Mouse (Mus musculus): ENCODE data around the gene Fam219a. TPM values are rescaled to one million over a fixed set of nuclear protein-coding genes. Genes with fewer than 3 reads are reported as not detected.

Fam219a gene
- polyA plus RNA-seq, 1 experiment from 2014 or later: 2.9 TPM

DNA sequence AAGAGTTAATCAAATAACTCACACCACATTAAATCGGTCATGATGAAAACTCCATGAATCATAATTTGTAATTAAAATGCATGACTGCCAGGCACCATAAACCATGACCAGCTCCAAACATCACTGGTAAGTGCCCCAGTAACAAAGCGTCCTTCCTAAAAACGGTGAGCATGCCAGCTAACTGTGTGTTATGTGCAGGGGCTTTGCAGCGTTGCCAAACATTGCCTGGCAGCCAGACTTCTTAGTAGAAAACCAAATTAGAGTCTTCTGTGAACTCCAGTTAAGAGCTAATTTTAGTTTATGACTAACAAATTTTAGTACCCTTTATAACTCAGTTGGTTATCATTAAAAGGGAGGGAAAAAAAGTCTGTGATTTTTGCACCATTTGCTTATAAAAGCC is 4.2 kb upstream of the Fam219a start:
- H3K4me2 ChIP-seq (ENCODE audit: low read length): no peak overlapping the region
- no peak overlapping the region for H3K4me3 ChIP-seq (replicated peaks; ENCODE audit: low read depth, low read length)
- no peak overlapping the region for H3K27ac ChIP-seq
- H3K27me3 ChIP-seq (ENCODE audit: insufficient read depth, low read length): no peaks in the 10 kb centered on the region
- ATAC-seq (replicated peaks; ENCODE audit: low FRiP score, low read depth) (no peak), DNase-seq (ENCODE audit: low spot score) (no peak)
- TF ChIP-seq CTCF (IDR thresholded peaks at IDR 0.05; ENCODE audit: low read depth): no peak
- H3K4me1 ChIP-seq (replicated peaks; ENCODE audit: insufficient read depth, low read length): 0 out of 2 replicates have a peak, but pooled peaks cover 3% of the 10 kb centered on the region
- no peak overlapping the region for H3K9ac ChIP-seq (ENCODE audit: low read depth, low read length)
- no peaks in the 10 kb centered on the region for H3K9me3 ChIP-seq (replicated peaks; ENCODE audit: low read length)
- no peaks in the 10 kb centered on the region for H3K36me3 ChIP-seq (ENCODE audit: insufficient read depth, low read length)
- 57% methylated on average over 4 of the region's 4 CpGs for WGBS

GRCm38 (mm10) chr4:41571490-41571889 is 2.2 kb upstream of the Fam219a start:
- H3K9me3 ChIP-seq (replicated peaks; ENCODE audit: low read length): no peaks in the 10 kb centered on the region
- WGBS: 22% methylated on average over 5 of the region's 5 CpGs
- H3K4me3 ChIP-seq (replicated peaks; ENCODE audit: low read depth, low read length): no peak overlapping the region
- H3K4me1 ChIP-seq (replicated peaks; ENCODE audit: insufficient read depth, low read length): peaks cover 6% of the 10 kb centered on the region; the same call in 1 of the 2 replicates
- H3K9ac ChIP-seq (ENCODE audit: low read depth, low read length): no peak overlapping the region
- ATAC-seq (replicated peaks; ENCODE audit: low FRiP score, low read depth) (no peak), DNase-seq (ENCODE audit: low spot score) (peak; percentile 59)
- no peaks in the 10 kb centered on the region for H3K36me3 ChIP-seq (ENCODE audit: insufficient read depth, low read length)
- no peak overlapping the region for H3K27ac ChIP-seq
- TF ChIP-seq CTCF (IDR thresholded peaks at IDR 0.05; ENCODE audit: low read depth): peak; percentile 58
- H3K4me2 ChIP-seq (ENCODE audit: low read length): no peak overlapping the region
- no peaks in the 10 kb centered on the region for H3K27me3 ChIP-seq (ENCODE audit: insufficient read depth, low read length)

DNA sequence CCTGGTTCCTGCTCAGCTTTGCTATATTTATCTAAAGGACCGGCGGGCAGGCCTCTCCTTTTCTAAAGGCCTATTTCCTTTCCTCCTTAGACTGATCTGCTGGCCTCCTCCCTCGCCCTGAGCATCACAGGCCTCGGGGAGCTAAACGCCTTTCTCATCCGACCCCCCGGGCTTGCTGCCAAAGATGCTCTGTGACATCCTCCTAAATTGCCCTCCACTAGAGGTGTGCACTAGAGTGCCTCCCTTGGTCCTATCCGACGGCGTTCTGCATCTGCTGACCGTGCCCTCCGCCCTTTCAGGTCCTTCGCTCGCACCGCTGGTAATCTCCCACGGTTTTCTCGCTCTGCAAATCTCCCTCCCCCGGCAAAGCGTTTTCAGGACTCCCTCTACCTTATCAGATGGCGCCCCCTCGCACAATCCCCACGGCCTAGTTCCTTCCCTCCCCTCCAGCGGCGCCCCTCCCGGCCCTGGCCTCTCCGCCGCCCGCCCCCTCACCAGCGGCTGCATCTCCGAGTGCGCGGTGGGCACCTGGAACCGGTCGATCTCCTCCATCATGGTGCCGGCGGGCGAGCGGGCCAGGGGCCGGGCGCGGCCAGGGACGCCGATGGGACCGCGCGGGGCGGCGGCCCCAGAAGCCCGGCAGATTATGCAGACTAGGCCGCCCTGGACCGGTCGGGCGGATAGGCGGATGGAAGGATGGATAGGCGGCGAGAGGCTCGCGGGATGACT is 492 bp downstream of the Fam219a start:
- Histone ChIP-seq H3K4me1 (replicated peaks; ENCODE audit: insufficient read depth, low read length) (peaks cover 6% of the 10 kb centered on the region; the same call in 1 of the 2 replicates), H3K36me3 (ENCODE audit: insufficient read depth, low read length) (no peaks in the 10 kb centered on the region), H3K4me3 (replicated peaks; ENCODE audit: low read depth, low read length) (peak overlapping the region; percentile 61), H3K9ac (ENCODE audit: low read depth, low read length) (peak overlapping the region; percentile 69), H3K4me2 (ENCODE audit: low read length) (peak overlapping the region; percentile 81), H3K27ac (peak overlapping the region; percentile 58; the same call in 1 of the 2 replicates), H3K9me3 (replicated peaks; ENCODE audit: low read length) (no peaks in the 10 kb centered on the region), H3K27me3 (ENCODE audit: insufficient read depth, low read length) (no peaks in the 10 kb centered on the region)
- TF ChIP-seq CTCF (IDR thresholded peaks at IDR 0.05; ENCODE audit: low read depth): no peak
- DNase-seq (ENCODE audit: low spot score) (peak; percentile 31), ATAC-seq (replicated peaks; ENCODE audit: low FRiP score, low read depth) (peak; percentile 75; the same call in 1 of the 2 replicates)
- WGBS: under 1% methylated on average over 58 of the region's 58 CpGs

DNA sequence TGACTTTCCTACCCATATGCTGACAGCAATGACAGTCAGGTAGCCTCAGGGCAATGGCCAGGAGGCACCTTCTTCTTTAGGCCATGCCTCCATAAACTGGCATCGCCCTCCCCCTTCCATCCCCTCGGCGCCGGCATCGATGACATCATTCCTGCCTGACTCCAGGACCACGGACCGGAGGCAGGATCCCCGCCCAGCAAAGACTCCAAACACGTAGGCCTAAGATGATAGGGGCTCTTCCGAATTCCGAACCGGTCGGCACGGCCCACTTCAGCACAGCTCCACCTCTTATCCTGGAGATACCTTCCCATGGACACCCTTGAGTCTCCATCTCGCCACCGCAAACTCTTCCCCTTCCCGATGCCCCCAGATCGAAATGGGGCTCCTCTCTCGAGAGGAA is 1.1 kb downstream of the Fam219a start:
- H3K27ac ChIP-seq: no peak overlapping the region
- no peaks in the 10 kb centered on the region for H3K27me3 ChIP-seq (ENCODE audit: insufficient read depth, low read length)
- no peak for TF ChIP-seq CTCF (IDR thresholded peaks at IDR 0.05; ENCODE audit: low read depth)
- H3K4me1 ChIP-seq (replicated peaks; ENCODE audit: insufficient read depth, low read length): peaks cover 6% of the 10 kb centered on the region; the same call in 1 of the 2 replicates
- DNase-seq (ENCODE audit: low spot score): no peak
- WGBS: 11% methylated on average over 19 of the region's 19 CpGs
- H3K4me3 ChIP-seq (replicated peaks; ENCODE audit: low read depth, low read length): peak overlapping the region; percentile 61
- no peak for ATAC-seq (replicated peaks; ENCODE audit: low FRiP score, low read depth)
- peak overlapping the region; percentile 81 for H3K4me2 ChIP-seq (ENCODE audit: low read length)
- no peaks in the 10 kb centered on the region for H3K36me3 ChIP-seq (ENCODE audit: insufficient read depth, low read length)
- H3K9me3 ChIP-seq (replicated peaks; ENCODE audit: low read length): no peaks in the 10 kb centered on the region
- peak overlapping the region; percentile 69; the same call in 1 of the 2 replicates for H3K9ac ChIP-seq (ENCODE audit: low read depth, low read length)

DNA sequence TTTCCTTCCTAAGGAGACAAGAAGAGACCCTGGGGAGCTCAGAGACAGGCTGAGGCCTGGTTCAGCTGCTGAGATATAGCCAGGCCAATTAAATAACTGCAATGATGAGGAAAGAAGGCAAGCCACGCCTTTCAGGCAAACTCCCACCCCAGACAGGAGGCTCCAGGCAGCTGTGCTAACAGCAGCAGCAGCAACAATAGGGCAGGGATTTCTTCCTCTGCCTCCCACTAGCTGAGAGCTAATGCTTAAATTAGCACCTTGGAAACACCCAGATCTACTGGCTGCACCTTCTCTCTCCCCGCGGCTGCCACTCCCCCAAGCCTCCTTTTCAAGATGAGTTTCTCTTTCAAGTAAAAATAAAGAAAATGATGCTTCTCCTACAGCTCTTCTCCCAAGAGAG is 3.2 kb downstream of the Fam219a start:
- no peak overlapping the region for H3K4me2 ChIP-seq (ENCODE audit: low read length)
- no peak overlapping the region for H3K27ac ChIP-seq
- no peak for TF ChIP-seq CTCF (IDR thresholded peaks at IDR 0.05; ENCODE audit: low read depth)
- 11% methylated on average over 3 of the region's 3 CpGs for WGBS
- DNase-seq (ENCODE audit: low spot score): no peak
- H3K4me1 ChIP-seq (replicated peaks; ENCODE audit: insufficient read depth, low read length): peaks cover 6% of the 10 kb centered on the region; the same call in 1 of the 2 replicates
- no peaks in the 10 kb centered on the region for H3K9me3 ChIP-seq (replicated peaks; ENCODE audit: low read length)
- ATAC-seq (replicated peaks; ENCODE audit: low FRiP score, low read depth): no peak
- no peak overlapping the region for H3K9ac ChIP-seq (ENCODE audit: low read depth, low read length)
- no peaks in the 10 kb centered on the region for H3K36me3 ChIP-seq (ENCODE audit: insufficient read depth, low read length)
- H3K27me3 ChIP-seq (ENCODE audit: insufficient read depth, low read length): no peaks in the 10 kb centered on the region
- H3K4me3 ChIP-seq (replicated peaks; ENCODE audit: low read depth, low read length): no peak overlapping the region

GRCm38 (mm10) chr4:41563297-41563696 is 6.0 kb downstream of the Fam219a start:
- Histone ChIP-seq H3K27me3 (ENCODE audit: insufficient read depth, low read length) (no peaks in the 10 kb centered on the region), H3K4me3 (replicated peaks; ENCODE audit: low read depth, low read length) (no peak overlapping the region), H3K4me1 (replicated peaks; ENCODE audit: insufficient read depth, low read length) (peaks cover 1% of the 10 kb centered on the region; the same call in 1 of the 2 replicates), H3K36me3 (ENCODE audit: insufficient read depth, low read length) (no peaks in the 10 kb centered on the region), H3K9ac (ENCODE audit: low read depth, low read length) (no peak overlapping the region), H3K4me2 (ENCODE audit: low read length) (no peak overlapping the region), H3K27ac (no peak overlapping the region), H3K9me3 (replicated peaks; ENCODE audit: low read length) (no peaks in the 10 kb centered on the region)
- WGBS: 86% methylated on average over 5 of the region's 5 CpGs
- no peak for ATAC-seq (replicated peaks; ENCODE audit: low FRiP score, low read depth)
- no peak for TF ChIP-seq CTCF (IDR thresholded peaks at IDR 0.05; ENCODE audit: low read depth)
- no peak for DNase-seq (ENCODE audit: low spot score)

Data from kidney, postnatal 0 days (tissue).